Mouse (Mus musculus): ENCODE measurements at regions not wholly inside any gene's neighbourhood (a gene's known extent, or its start where the extent isn't known, plus 50 kb on each side); places are given as distances from the start of the nearest gene placed in this dataset.

- no peak for TF ChIP-seq CTCF (IDR thresholded peaks at IDR 0.05; ENCODE audit: extremely low read depth, insufficient read depth, low read length)
- TF ChIP-seq POLR2A (IDR thresholded peaks at IDR 0.05; ENCODE audit: extremely low read depth, insufficient read depth, low read length): no peak
Observed at GRCm38 (mm10) chr11:112974893-112975292, 192.9 kb downstream of the Sox9 start.

Measured in cortical plate, adult 2 months (tissue).